Mouse (Mus musculus) hindbrain, embryonic 10.5 days (tissue): ENCODE results near the gene Skida1. TPM values are rescaled to one million over a fixed set of nuclear protein-coding genes. Genes with fewer than 3 reads are reported as not detected.

Experiments used
- DNase-seq: peaks from one replicate; pipeline ENCODE4 v3.0.0-alpha.2; 2017; ENCODE audit warnings: low spot score
- H3K27ac ChIP-seq: fragments of 300-500 bp; sonication (generic); 2 replicates; pipeline ENCODE4 v1.5.1; 2016; ENCODE audit warnings: mild to moderate bottlenecking, moderate library complexity
- H3K27me3 ChIP-seq: fragments of 300-500 bp; sonication (generic); 2 replicates; pipeline ENCODE4 v1.6.1; 2016; ENCODE audit warnings: mild to moderate bottlenecking; ENCODE audit not compliant: poor library complexity, insufficient read depth, severe bottlenecking
- H3K36me3 ChIP-seq: fragments of 300-500 bp; sonication (generic); 2 replicates; pipeline ENCODE4 v1.6.1; 2016; ENCODE audit warnings: mild to moderate bottlenecking, moderate library complexity
- H3K4me1 ChIP-seq: fragments of 300-500 bp; sonication (generic); replicated peaks from 2 replicates; pipeline ENCODE4 v1.6.1; 2016; ENCODE audit warnings: mild to moderate bottlenecking
- H3K4me3 ChIP-seq: fragments of 300-500 bp; sonication (generic); 2 replicates; pipeline ENCODE4 v1.5.1; 2016; ENCODE audit warnings: mild to moderate bottlenecking, moderate library complexity
- H3K9me3 ChIP-seq: fragments of 300-500 bp; sonication (generic); 2 replicates; pipeline ENCODE4 v1.6.1; 2016; ENCODE audit warnings: mild to moderate bottlenecking, moderate library complexity
- WGBS: fragments of 180-500 bp; shearing (Covaris S2); methylation state at CpG from one replicate; pipeline ENCODE4 v1.1.7; 2016; 5-methylcytosine and 5-hydroxymethylcytosine counted together
- polyA plus RNA-seq: library from polyadenylated mRNA; unstranded; fragments of >200 nt; fragmentation: Nextera tagmentation; extraction: Ambion mirVana; gene quantifications from 2 replicates; pipeline ENCODE4 v1.2.1, GENCODE M21; 2016

Skida1 gene
- polyA plus RNA-seq, 1 experiment from 2014 or later, result 21.9 TPM

GRCm38 (mm10) chr2:18015581-18015980, 33.3 kb downstream of the Skida1 start:
- no peaks in the 10 kb centered on the region for H3K9me3 ChIP-seq
- DNase-seq, result no peak
- no peaks in the 10 kb centered on the region for H3K36me3 ChIP-seq
- no peaks in the 10 kb centered on the region for H3K27me3 ChIP-seq
- no peak overlapping the region for H3K27ac ChIP-seq
- H3K4me3 ChIP-seq, result no peak overlapping the region
- H3K4me1 ChIP-seq, result no peaks in the 10 kb centered on the region
- 52% methylated on average over 3 of the region's 3 CpGs for WGBS

- Histone ChIP-seq H3K27me3 (no peaks in the 10 kb centered on the region), H3K36me3 (no peaks in the 10 kb centered on the region), H3K4me3 (no peak overlapping the region), H3K27ac (no peak overlapping the region), H3K4me1 (no peaks in the 10 kb centered on the region), H3K9me3 (no peaks in the 10 kb centered on the region)
- DNase-seq, result no peak
- 92% methylated on average over 3 of the region's 3 CpGs for WGBS
These were observed 36.0 kb downstream of the Skida1 start for GRCm38 (mm10) chr2:18012866-18013265.

GRCm38 (mm10) chr2:18011226-18011625, 37.6 kb downstream of the Skida1 start:
- no peak for DNase-seq
- Histone ChIP-seq H3K27ac (no peak overlapping the region), H3K36me3 (no peaks in the 10 kb centered on the region), H3K4me3 (no peak overlapping the region), H3K9me3 (no peaks in the 10 kb centered on the region), H3K27me3 (no peaks in the 10 kb centered on the region), H3K4me1 (no peaks in the 10 kb centered on the region)
- 89% methylated on average over 6 of the region's 6 CpGs for WGBS

GRCm38 (mm10) chr2:18005137-18005536, 43.7 kb downstream of the Skida1 start:
- no peaks in the 10 kb centered on the region for H3K9me3 ChIP-seq
- DNase-seq, result peak; percentile 20
- peaks cover 7% of the 10 kb centered on the region; the same call in 1 of the 2 replicates for H3K4me1 ChIP-seq
- H3K4me3 ChIP-seq, result no peak overlapping the region
- no peaks in the 10 kb centered on the region for H3K27me3 ChIP-seq
- no peak overlapping the region for H3K27ac ChIP-seq
- 26% methylated on average over 8 of the region's 8 CpGs for WGBS
- no peaks in the 10 kb centered on the region for H3K36me3 ChIP-seq

- WGBS, result 85% methylated on average over 4 of the region's 4 CpGs
- Histone ChIP-seq H3K36me3 (no peaks in the 10 kb centered on the region), H3K27ac (no peak overlapping the region), H3K4me3 (no peak overlapping the region), H3K4me1 (peaks cover 7% of the 10 kb centered on the region; the same call in 1 of the 2 replicates), H3K27me3 (no peaks in the 10 kb centered on the region), H3K9me3 (no peaks in the 10 kb centered on the region)
- no peak for DNase-seq
These were observed 44.6 kb downstream of the Skida1 start for GRCm38 (mm10) chr2:18004286-18004685.

GRCm38 (mm10) chr2:18002306-18002705, 46.5 kb downstream of the Skida1 start:
- H3K27ac ChIP-seq, result no peak overlapping the region
- DNase-seq, result no peak
- H3K4me3 ChIP-seq, result no peak overlapping the region
- H3K27me3 ChIP-seq, result no peaks in the 10 kb centered on the region
- no peaks in the 10 kb centered on the region for H3K36me3 ChIP-seq
- 96% methylated on average over 3 of the region's 3 CpGs for WGBS
- H3K9me3 ChIP-seq, result no peaks in the 10 kb centered on the region
- peaks cover 7% of the 10 kb centered on the region; the same call in 1 of the 2 replicates for H3K4me1 ChIP-seq

- DNase-seq, result no peak
- Histone ChIP-seq H3K4me3 (no peak within 1 kb of the TSS), H3K27ac (no peak within 1 kb of the TSS), H3K27me3 (no peaks in the 10 kb centered on the region), H3K9me3 (no peaks in the 10 kb centered on the region), H3K36me3 (no peaks in the 10 kb centered on the region), H3K4me1 (no peaks in the 10 kb centered on the region)
These were observed 52.0 kb downstream of the Skida1 start, which contains the start of gene H2al2a for GRCm38 (mm10) chr2:17996858-17997257. Gene H2al2a (minus strand): TSS chr2:17996958.

Other genes starting within 250 kb of the Skida1 start
- gene H2al2a, start 52.1 kb downstream of the Skida1 start, polyA plus RNA-seq, result not detected in 2 replicates
- 17.5 and 22.5 TPM in 2 replicates for gene A930004D18Rik, start 11.3 kb downstream of the Skida1 start, polyA plus RNA-seq
- gene Mllt10, start 6.2 kb upstream of the Skida1 start, polyA plus RNA-seq, result 65.0 and 66.0 TPM in 2 replicates